Mouse (Mus musculus) CD4-positive, CD25-positive, alpha-beta regulatory T cell, adult 4 months (primary cell): ENCODE data around the gene Olfr1116. TPM values are rescaled to one million over a fixed set of nuclear protein-coding genes. Genes with fewer than 3 reads are reported as not detected.
"Not testable (repeated sequence)": the region's sequence is repeated elsewhere in the genome, so short reads cannot be mapped to it uniquely, and the experiment has no call there.

ENCODE experiments used
- ATAC-seq: one replicate; pipeline ENCODE4 v1.8.0; 2017
- polyA plus RNA-seq, 2 experiments: library from polyadenylated mRNA; unstranded; fragments of 100-300 nt; shearing (Covaris generic); gene quantifications; one replicate each; pipeline ENCODE4 v1.2.1; 2017

Gene Olfr1116
- under 1 TPM in 1 of 2 experiments, not detected in 1; 0.13 TPM for polyA plus RNA-seq

DNA sequence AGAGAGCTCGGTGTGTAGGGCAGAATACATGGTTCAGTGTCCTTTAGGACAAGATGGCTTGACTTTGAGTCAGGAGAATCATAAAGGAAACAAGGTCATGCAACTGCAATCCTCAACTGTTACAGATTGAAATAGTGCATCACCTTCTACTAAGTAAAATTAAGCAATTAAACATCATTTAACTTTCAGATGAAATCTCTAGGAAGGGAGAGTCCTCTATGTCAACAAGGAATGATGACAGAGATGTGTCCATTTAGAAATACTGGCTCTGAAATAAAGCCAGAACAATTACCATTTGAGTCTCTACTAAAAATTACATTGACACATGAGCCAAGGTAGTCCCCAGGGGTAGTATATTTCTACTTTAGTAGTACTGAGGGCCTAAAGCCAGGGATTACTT is at the start of gene Olfr1116:
Gene Olfr1116 (plus strand): TSS at position 301 of the 400 bp plus-strand sequence.
- ATAC-seq = no peak

DNA sequence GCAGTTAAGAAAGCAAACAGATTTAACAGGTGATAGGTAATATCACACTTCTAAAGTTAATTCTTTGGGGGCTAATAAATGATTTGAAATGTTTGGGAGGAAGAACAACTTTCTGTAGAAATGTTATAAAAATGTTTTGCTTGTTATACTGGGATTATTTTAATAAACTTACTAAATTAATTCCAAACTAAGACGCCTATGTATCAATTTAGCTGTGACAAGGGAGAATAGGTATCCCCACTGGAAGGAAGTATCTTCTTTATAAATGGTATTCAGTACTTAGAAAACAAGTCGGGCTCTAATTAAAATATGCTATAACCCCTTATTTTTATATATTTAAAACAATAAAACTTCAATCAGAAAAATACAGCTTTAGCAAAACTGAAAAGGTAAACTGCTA is 19.6 kb upstream of the Olfr1116 start, which contains the start of gene Olfr1115:
Gene Olfr1115 (plus strand): TSS at position 301 of the 400 bp plus-strand sequence.
- no peak for ATAC-seq

DNA sequence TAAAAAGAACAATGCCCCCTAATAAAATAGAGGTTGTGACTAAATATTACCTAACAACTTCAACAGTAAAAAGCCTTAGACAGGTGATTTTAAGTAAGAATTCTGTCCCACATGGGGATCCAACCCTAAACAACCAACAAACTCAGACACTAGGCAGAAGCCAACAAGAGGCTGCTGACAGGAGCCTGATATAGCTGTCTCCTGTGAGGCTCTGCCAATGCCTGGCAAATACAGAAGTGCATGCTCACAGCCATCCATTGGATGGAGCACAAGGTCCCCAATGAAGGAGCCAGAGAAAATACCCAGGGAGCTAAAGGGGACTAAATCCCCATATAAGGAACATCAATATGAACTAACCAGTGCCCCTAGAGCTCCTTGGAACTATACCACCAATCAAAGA is 26.6 kb downstream of the Olfr1116 start:
- not testable (repeated sequence) for ATAC-seq

DNA sequence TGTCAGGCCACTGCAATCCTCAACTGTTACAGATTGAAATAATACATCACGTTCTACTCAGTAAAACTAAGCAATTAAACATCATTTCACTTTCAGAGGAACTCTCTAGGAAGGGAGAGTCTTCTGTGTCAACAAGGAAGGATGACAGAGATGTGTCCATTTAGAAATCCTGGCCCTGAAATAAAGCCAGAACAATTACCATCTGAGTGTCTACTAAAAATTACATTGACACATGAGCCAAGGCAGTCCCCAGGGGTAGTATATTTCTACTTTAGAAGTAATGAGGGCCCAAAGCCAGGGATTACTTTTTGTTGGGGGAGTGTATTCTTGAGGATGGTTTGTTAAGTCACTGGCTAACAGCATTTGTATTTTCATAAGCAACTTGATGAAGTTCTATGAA is 39.9 kb downstream of the Olfr1116 start, which contains the start of gene Olfr1118:
Gene Olfr1118 (plus strand): TSS at position 301 of the 400 bp plus-strand sequence.
- no peak for ATAC-seq

Other genes with a start within 250 kb of the Olfr1116 start
- gene Olfr1104, start 240.5 kb upstream of the Olfr1116 start, polyA plus RNA-seq = not detected
- gene Olfr1105, start 231.0 kb upstream of the Olfr1116 start, polyA plus RNA-seq = not detected
- not detected for gene Olfr1106, start 215.3 kb upstream of the Olfr1116 start, polyA plus RNA-seq
- not detected for gene Olfr1107, start 191.7 kb upstream of the Olfr1116 start, polyA plus RNA-seq
- under 1 TPM in 1 of 2 experiments, not detected in 1; 0.13 TPM for gene Olfr1109, start 171.5 kb upstream of the Olfr1116 start, polyA plus RNA-seq
- not detected for gene Olfr259, start 153.0 kb upstream of the Olfr1116 start, polyA plus RNA-seq
- gene Olfr1110, start 127.2 kb upstream of the Olfr1116 start, polyA plus RNA-seq = not detected
- gene Olfr1111, start 114.9 kb upstream of the Olfr1116 start, polyA plus RNA-seq = not detected
- gene Olfr1112, start 79.7 kb upstream of the Olfr1116 start, polyA plus RNA-seq = not detected
- gene Olfr1113, start 58.6 kb upstream of the Olfr1116 start, polyA plus RNA-seq = not detected
- not detected for gene Olfr1115, start 19.5 kb upstream of the Olfr1116 start, polyA plus RNA-seq
- gene Olfr1118, start 40.0 kb downstream of the Olfr1116 start, polyA plus RNA-seq = not detected
- not detected for gene Olfr1120, start 87.3 kb downstream of the Olfr1116 start, polyA plus RNA-seq
- gene Olfr1121, start 102.4 kb downstream of the Olfr1116 start, polyA plus RNA-seq = not detected
- not detected for gene Olfr1122, start 118.3 kb downstream of the Olfr1116 start, polyA plus RNA-seq
- not detected for gene Olfr1123, start 149.1 kb downstream of the Olfr1116 start, polyA plus RNA-seq
- gene Olfr1124, start 162.7 kb downstream of the Olfr1116 start, polyA plus RNA-seq = 1 to 10 TPM in 1 of 2 experiments, not detected in 1; 3.3 TPM
- gene Olfr1126, start 186.4 kb downstream of the Olfr1116 start, polyA plus RNA-seq = not detected
- not detected for gene Pramel7, start 229.6 kb downstream of the Olfr1116 start, polyA plus RNA-seq
- gene Pramel6, start 239.0 kb downstream of the Olfr1116 start, polyA plus RNA-seq = not detected